Mouse (Mus musculus): Measurements from ENCODE around the gene Gpr33.

GRCm38 (mm10) chr12:52001544-52001943, 26.3 kb downstream of the Gpr33 start:
- peak; percentile 23; the same call in 1 of the 2 replicates for TF ChIP-seq CTCF (IDR thresholded peaks at IDR 0.05; ENCODE audit: extremely low read depth, insufficient read length, insufficient replicate concordance, low read depth, low read length)
- no peak for TF ChIP-seq POLR2A (IDR thresholded peaks at IDR 0.05; ENCODE audit: low read depth, low read length)

Measured in small intestine, adult 2 months (tissue).